ENCODE assay signal across 14 mouse cellular contexts in the genomic region with DNA sequence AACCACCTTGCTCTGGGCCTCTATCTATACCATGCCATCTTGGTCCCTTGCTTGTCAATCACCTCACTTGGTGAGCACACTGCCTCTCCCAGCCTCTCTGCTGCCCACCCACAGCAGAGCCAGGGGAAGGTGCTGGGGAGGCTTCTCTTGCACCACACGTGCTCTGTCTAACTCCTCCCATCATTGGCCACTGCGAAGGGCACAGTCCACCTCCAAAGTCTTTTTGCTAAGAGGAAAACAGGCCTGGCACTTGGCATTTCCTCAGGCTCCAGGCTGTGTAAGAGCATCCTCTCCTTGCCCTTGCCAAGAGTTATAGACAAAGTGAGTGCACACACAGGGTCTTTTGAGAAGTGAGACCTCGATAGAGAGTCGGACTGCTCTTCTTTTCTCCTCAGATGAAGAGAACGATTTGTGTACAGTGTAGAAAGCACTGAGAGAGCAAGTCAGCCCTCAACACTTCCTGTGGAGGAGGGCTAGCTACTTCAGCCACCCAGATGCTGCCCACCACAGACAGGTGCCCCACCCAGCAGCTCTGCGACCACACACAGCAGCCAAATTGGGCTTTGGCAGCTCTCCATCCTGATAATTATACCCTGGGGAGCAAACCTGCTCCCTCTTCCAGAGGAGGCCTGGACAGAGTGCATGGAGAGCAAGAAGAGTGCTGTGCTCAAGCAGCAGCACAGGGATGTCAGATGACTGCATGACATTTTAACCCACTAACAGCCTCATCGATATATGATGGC. TPM values are rescaled to one million over a fixed set of nuclear protein-coding genes. Genes with fewer than 3 reads are reported as not detected.
DNase-seq lines count a peak whose midpoint lies in the region; ATAC-seq and TF ChIP-seq lines count a peak whose summit lies in the region.
"Had no signal": no experiment of that assay in that cellular context is flagged by ENCODE, and none has a peak within 500 bp of the region (broad histone marks: within the 10 kb centered on the region; RNA-seq: fewer than 3 reads in every experiment).

No protein-coding gene starts in this region.

- no peaks in the 10 kb centered on the region for H3K27me3 ChIP-seq in forebrain, embryonic 15.5 days
- no peaks in the 10 kb centered on the region for H3K27me3 ChIP-seq in forebrain, embryonic 11.5 days (ENCODE audit: control insufficient read depth, insufficient read depth, low read length)
- H3K27me3 ChIP-seq in intestine, embryonic 16.5 days (replicated peaks; ENCODE audit: control insufficient read depth, insufficient read depth, low read length), result no peaks in the 10 kb centered on the region
- H3K27me3 ChIP-seq: lung, embryonic 15.5 days had no signal

- no peak for TF ChIP-seq POLR2A in brain, embryonic 14.5 days (IDR thresholded peaks at IDR 0.05; ENCODE audit: borderline replicate concordance, extremely low read depth, insufficient read depth, insufficient read length, poor library complexity, severe bottlenecking)

- TF ChIP-seq CTCF in left cerebral cortex, adult 2 months (IDR thresholded peaks at IDR 0.05), result no peak
- TF ChIP-seq CTCF in brain, embryonic 14.5 days (IDR thresholded peaks at IDR 0.05; ENCODE audit: borderline replicate concordance, extremely low read depth, insufficient read depth, insufficient read length), result no peak

- H3K36me3 ChIP-seq in forebrain, embryonic 15.5 days, result peaks cover 69% of the 10 kb centered on the region
- H3K36me3 ChIP-seq in forebrain, embryonic 11.5 days (ENCODE audit: control insufficient read depth, insufficient read depth, low read length), result peaks cover 11% of the 10 kb centered on the region
- H3K36me3 ChIP-seq in intestine, embryonic 16.5 days (ENCODE audit: control insufficient read depth, insufficient read depth, low read length), result peaks cover 11% of the 10 kb centered on the region; the same call in 1 of the 2 replicates

- no peak overlapping the region for H3K4me2 ChIP-seq in forebrain, embryonic 15.5 days (replicated peaks)
- no peak overlapping the region for H3K4me2 ChIP-seq in forebrain, embryonic 11.5 days (ENCODE audit: low read depth, low read length, severe bottlenecking)
- H3K4me2 ChIP-seq in intestine, embryonic 16.5 days (ENCODE audit: low read depth, low read length), result no peak overlapping the region
- H3K4me2 ChIP-seq: lung, embryonic 15.5 days had no signal

- DNase-seq in forebrain, embryonic 11.5 days (ENCODE audit: low spot score), result no peak
- no peak for DNase-seq in left cerebral cortex, adult 2 months (ENCODE audit: extremely low spot score in 1 of 2, low spot score in 2 of 2)
- DNase-seq in left cerebral cortex, postnatal 25 days (ENCODE audit: low spot score in 2 of 2), result no peak
- DNase-seq in brain, embryonic 14.5 days (ENCODE audit: low read depth), result peak; percentile 68
- no peak for DNase-seq in adrenal gland, postnatal 4 days (ENCODE audit: low spot score in 2 of 2)
- DNase-seq: cerebellum, adult 18-20 months; kidney, adult 2 months; thymus, postnatal 4 days had no signal

- WGBS in forebrain, embryonic 15.5 days, result 53% methylated on average over 7 of the region's 7 CpGs
- 91% methylated on average over 7 of the region's 7 CpGs for WGBS in forebrain, embryonic 11.5 days
- 77% methylated on average over 7 of the region's 7 CpGs for WGBS in intestine, embryonic 16.5 days

- intact Hi-C loops in left cerebral cortex, adult 2 months (cut with DNase I), result no loop called here
- intact Hi-C loops in left cerebral cortex, postnatal 25 days (cut with DNase I), result no loop called here

- H3K4me3 ChIP-seq in forebrain, embryonic 15.5 days, result no peak overlapping the region
- H3K4me3 ChIP-seq in forebrain, embryonic 11.5 days (ENCODE audit: low read depth, low read length), result no peak overlapping the region
- H3K4me3 ChIP-seq in left cerebral cortex, adult 2 months, result no peak overlapping the region
- no peak overlapping the region for H3K4me3 ChIP-seq in intestine, embryonic 16.5 days (ENCODE audit: low read length)
- H3K4me3 ChIP-seq: lung, embryonic 15.5 days had no signal

- no peak overlapping the region for H3K9ac ChIP-seq in forebrain, embryonic 15.5 days (replicated peaks)
- H3K9ac ChIP-seq in forebrain, embryonic 11.5 days (ENCODE audit: low read length), result no peak overlapping the region
- no peak overlapping the region for H3K9ac ChIP-seq in intestine, embryonic 16.5 days (ENCODE audit: low read depth, low read length)
- H3K9ac ChIP-seq: lung, embryonic 15.5 days had no signal

- H3K9me3 ChIP-seq in forebrain, embryonic 15.5 days, result no peaks in the 10 kb centered on the region
- H3K9me3 ChIP-seq in forebrain, embryonic 11.5 days (ENCODE audit: control insufficient read depth, low read length), result no peaks in the 10 kb centered on the region
- H3K9me3 ChIP-seq in intestine, embryonic 16.5 days (ENCODE audit: control insufficient read depth, low read length), result no peaks in the 10 kb centered on the region
- H3K9me3 ChIP-seq: lung, embryonic 15.5 days had no signal

- peak; percentile 38; the same call in 1 of the 2 replicates for ATAC-seq in forebrain, embryonic 15.5 days (replicated peaks)
- no peak for ATAC-seq in forebrain, embryonic 11.5 days (replicated peaks; ENCODE audit: low FRiP score)
- peak; percentile 34; the same call in 1 of the 2 replicates for ATAC-seq in megakaryocyte-erythroid progenitor cell, adult 5-6 weeks (replicated peaks; ENCODE audit: low FRiP score, low TSS enrichment, poor library complexity, severe bottlenecking)
- ATAC-seq in intestine, embryonic 16.5 days, result no peak

- H3K4me1 ChIP-seq in forebrain, embryonic 15.5 days, result peaks cover 10% of the 10 kb centered on the region
- H3K4me1 ChIP-seq in forebrain, embryonic 11.5 days (replicated peaks; ENCODE audit: control insufficient read depth, insufficient read depth, low read length), result no peaks in the 10 kb centered on the region
- no peaks in the 10 kb centered on the region for H3K4me1 ChIP-seq in intestine, embryonic 16.5 days (ENCODE audit: control insufficient read depth, insufficient read depth, low read length)
- H3K4me1 ChIP-seq: lung, embryonic 15.5 days had no signal

- H3K27ac ChIP-seq in forebrain, embryonic 15.5 days (replicated peaks), result 0 out of 2 replicates have a peak overlapping the region, but pooled peaks have one; percentile 14
- H3K27ac ChIP-seq in forebrain, embryonic 11.5 days (ENCODE audit: low read depth, low read length), result no peak overlapping the region
- peak overlapping the region; percentile 41 for H3K27ac ChIP-seq in left cerebral cortex, adult 2 months
- H3K27ac ChIP-seq in intestine, embryonic 16.5 days (ENCODE audit: low read length), result no peak overlapping the region
- H3K27ac ChIP-seq: lung, embryonic 15.5 days had no signal

RNA-seq across cellular contexts. Expression of a gene that starts 41.2 kb away (rescaled TPM):
- polyA plus RNA-seq in forebrain, embryonic 15.5 days (2015; fragmentation: Nextera tagmentation; extraction: Ambion mirVana), result 0.29 and 0.34 TPM in 2 replicates
- polyA plus RNA-seq in forebrain, embryonic 11.5 days (2014; fragmentation: Nextera tagmentation; extraction: Ambion mirVana), result 1.9 and 2.2 TPM in 2 replicates
- under 1 TPM; 0.45 to 0.49 TPM for total RNA-seq in left cerebral cortex, adult 2 months (2021)
- under 1 TPM; 0.14 to 0.28 TPM for total RNA-seq in left cerebral cortex, postnatal 25 days (2021)
- 3.9 and 5.0 TPM in 2 replicates for polyA plus RNA-seq in brain, embryonic 14.5 days (2012; rRNA removed)
- total RNA-seq in megakaryocyte-erythroid progenitor cell, adult 5-6 weeks (2014; fragmentation: Nextera tagmentation), result not detected in 2 replicates
- total RNA-seq in megakaryocyte-erythroid progenitor cell, adult 5-6 weeks (2017), result not detected in 2 replicates
- polyA plus RNA-seq in intestine, embryonic 16.5 days (2015; fragmentation: Nextera tagmentation; extraction: Ambion mirVana), result 24.4 and 24.8 TPM in 2 replicates
- 1 to 10 TPM; 1.7 to 1.8 TPM for total RNA-seq in adrenal gland, postnatal 4 days (2021)
- total RNA-seq: hematopoietic stem cell, adult 5-6 weeks; liver, adult 2 months had no signal
- polyA plus RNA-seq: kidney, adult 2 months; liver, adult 2 months had no signal

Comparison
In these comparisons a context has a peak if more than half of its experiments do, and no peak if none do; other contexts are left out.
1. ATAC-seq: peak in forebrain, embryonic 15.5 days (single experiment) and megakaryocyte-erythroid progenitor cell, adult 5-6 weeks (single experiment); none in forebrain, embryonic 11.5 days (single experiment) and intestine, embryonic 16.5 days (single experiment).
2. H3K27ac ChIP-seq: peak in forebrain, embryonic 15.5 days (single experiment) and left cerebral cortex, adult 2 months (single experiment); none in forebrain, embryonic 11.5 days (single experiment) and intestine, embryonic 16.5 days (single experiment).